Mouse (Mus musculus): ENCODE results near the gene Hscb. TPM values are rescaled to one million over a fixed set of nuclear protein-coding genes. Genes with fewer than 3 reads are reported as not detected.
A peak's percentile ranks its signal among the peaks of the same experiment; 100 is the strongest.

The Hscb gene
- polyA plus RNA-seq, 1 experiment = 62.8 TPM

DNA sequence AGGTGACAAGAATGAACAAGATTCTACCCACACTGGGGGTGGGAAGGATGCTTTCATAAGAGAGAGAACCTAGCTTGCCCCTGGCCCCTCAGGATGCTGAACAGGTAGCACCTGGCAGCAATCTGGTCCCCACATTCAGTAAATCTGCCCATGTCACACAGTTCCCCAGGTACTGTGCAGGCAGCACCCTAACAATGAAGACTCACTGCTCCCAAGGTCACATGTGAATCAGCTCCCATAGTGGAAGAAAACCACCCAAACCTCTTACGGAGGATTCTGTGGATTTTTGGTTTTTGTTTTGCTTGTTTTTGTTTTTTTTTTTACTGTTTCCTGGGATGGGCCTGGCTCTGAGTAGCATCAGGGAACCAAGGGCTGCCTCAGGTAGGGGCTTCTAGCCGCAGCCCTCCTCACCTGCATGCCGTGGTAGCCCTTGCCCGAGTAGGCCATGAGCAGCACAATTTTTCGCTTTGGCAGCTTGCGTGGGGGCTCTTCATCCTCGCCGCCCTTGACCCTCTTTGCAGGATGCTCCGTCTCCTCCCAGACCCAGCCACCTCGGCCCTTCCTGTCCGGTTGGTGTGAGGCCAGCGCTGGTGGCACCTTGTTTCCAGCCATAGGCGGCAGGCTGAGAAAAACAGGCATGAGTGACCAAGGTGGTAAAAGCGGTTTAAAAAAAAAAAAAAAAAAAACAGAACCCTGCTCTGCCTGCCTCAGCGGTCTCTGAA, 60.1 kb downstream of the Hscb start:
- Histone ChIP-seq H3K27ac (replicated peaks; ENCODE audit: low read depth, low read length) (no peak overlapping the region), H3K4me1 (ENCODE audit: control insufficient read depth, insufficient read depth, insufficient read length, low read length) (peaks cover 5% of the 10 kb centered on the region; the same call in 1 of the 2 replicates), H3K4me3 (ENCODE audit: insufficient read depth, low read depth, low read length) (peak overlapping the region; percentile 76)

Other genes starting within 250 kb of the Hscb start
- 9.0 and 11.1 TPM in 2 replicates for gene Noc4l, start 186.4 kb downstream of the Hscb start, polyA plus RNA-seq (2012; ENCODE audit: insufficient read depth, insufficient read length, missing spikeins)
- gene Ddx51, start 186.3 kb downstream of the Hscb start, polyA plus RNA-seq (2012; ENCODE audit: insufficient read depth, insufficient read length, missing spikeins) = 3.6 and 3.8 TPM in 2 replicates
- 8.3 and 10.6 TPM in 2 replicates for gene Ep400, start 69.1 kb downstream of the Hscb start, polyA plus RNA-seq (2012; ENCODE audit: insufficient read depth, insufficient read length, missing spikeins)
- 12.4 and 12.8 TPM in 2 replicates for gene Pus1, start 59.1 kb downstream of the Hscb start, polyA plus RNA-seq (2012; ENCODE audit: insufficient read depth, insufficient read length, missing spikeins)
- gene Ulk1, start 29.7 kb downstream of the Hscb start, polyA plus RNA-seq (2012; ENCODE audit: insufficient read depth, insufficient read length, missing spikeins) = 21.5 and 22.9 TPM in 2 replicates
- 3.1 and 4.2 TPM in 2 replicates for gene Chek2, start 202 bp upstream of the Hscb start, polyA plus RNA-seq (2012; ENCODE audit: insufficient read depth, insufficient read length, missing spikeins)
- 12.4 and 16.3 TPM in 2 replicates for gene Ttc28, start 40.0 kb upstream of the Hscb start, polyA plus RNA-seq (2012; ENCODE audit: insufficient read depth, insufficient read length, missing spikeins)